Mouse (Mus musculus): ENCODE measurements around the gene Myb. TPM values are rescaled to one million over a fixed set of nuclear protein-coding genes. Genes with fewer than 3 reads are reported as not detected.

Myb gene
- polyA plus RNA-seq (2014; fragmentation: Illumina TruSeq; extraction: RNeasy Lipid Tissue Mini Kit (QIAGEN cat#74804); ENCODE audit: low read depth, low replicate concordance) = 3.8 TPM

GRCm38 (mm10) chr10:21160537-21161358 lies at the start of gene Myb:
Gene Myb, minus strand, starts transcription at chr10:21160984.

Other genes starting within 250 kb of the Myb start
- 7.6 TPM for gene Ahi1, start 208.4 kb downstream of the Myb start, polyA plus RNA-seq (2014; fragmentation: Illumina TruSeq; extraction: RNeasy Lipid Tissue Mini Kit (QIAGEN cat#74804); ENCODE audit: low read depth, low replicate concordance)
- 45.8 TPM for gene Hbs1l, start 135.0 kb upstream of the Myb start, polyA plus RNA-seq (2014; fragmentation: Illumina TruSeq; extraction: RNeasy Lipid Tissue Mini Kit (QIAGEN cat#74804); ENCODE audit: low read depth, low replicate concordance)
- gene Aldh8a1, start 216.3 kb upstream of the Myb start, polyA plus RNA-seq (2014; fragmentation: Illumina TruSeq; extraction: RNeasy Lipid Tissue Mini Kit (QIAGEN cat#74804); ENCODE audit: low read depth, low replicate concordance) = 0.43 TPM